Mouse (Mus musculus) heart, postnatal 0 days (tissue): Measurements from ENCODE around the gene Paqr6.

Experiments used
- CTCF ChIP-seq: IDR thresholded peaks from 2 replicates; pipeline ENCODE4 v1.5.1; 2016; ENCODE audit warnings: antibody characterized with exemption, control low read depth, low read depth
- EP300 ChIP-seq: IDR thresholded peaks from 2 replicates; pipeline ENCODE4 v1.6.1; 2016; ENCODE audit warnings: antibody characterized with exemption, low read depth

DNA sequence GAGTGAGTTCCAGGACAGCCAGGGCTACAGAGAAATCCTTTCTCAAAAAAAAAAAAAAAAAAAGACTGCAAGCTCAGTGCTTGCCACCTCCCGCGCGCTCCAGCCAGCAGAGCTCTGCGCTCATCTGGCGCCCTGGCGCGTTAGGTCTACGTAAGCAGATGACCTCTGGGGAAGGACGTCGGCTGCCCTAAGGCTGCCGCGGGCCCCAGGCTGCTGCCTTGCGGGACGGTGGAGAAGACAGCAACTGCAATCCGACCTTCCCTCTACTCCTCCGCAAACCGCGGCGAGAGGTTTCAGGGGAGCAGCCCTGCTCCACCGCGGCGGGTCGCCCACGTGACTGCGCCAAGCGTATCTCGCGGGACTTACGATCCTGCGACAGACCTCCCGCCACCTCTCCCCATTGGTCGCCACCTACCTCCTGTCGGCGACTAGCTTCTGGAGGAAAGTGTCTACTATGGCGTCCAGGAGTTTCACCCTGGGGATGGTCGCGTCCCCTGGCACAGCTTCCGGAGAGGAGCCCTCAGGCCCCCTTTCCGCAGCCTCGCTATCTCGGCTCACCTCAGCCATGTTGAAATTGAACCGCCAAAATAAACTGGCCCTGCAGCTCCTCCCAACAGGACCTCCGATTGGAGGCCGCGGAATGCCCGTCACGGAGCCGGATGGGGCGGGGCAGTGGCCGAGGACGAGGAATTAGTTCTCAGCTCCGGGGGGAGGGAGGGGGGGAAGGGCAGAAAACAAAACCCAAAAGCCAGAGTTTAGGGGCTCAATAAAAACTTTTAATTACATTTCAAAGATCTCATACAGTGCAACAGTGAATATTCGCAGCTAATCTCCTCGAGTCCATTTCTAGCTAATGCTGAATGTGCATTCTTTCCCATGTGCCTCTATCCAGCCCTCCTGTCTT is 45.6 kb downstream of the Paqr6 start, which contains the start of gene Pmf1:
- TF ChIP-seq CTCF (no peak), EP300 (no peak; the same call in none of the 2 replicates)
